Mouse (Mus musculus) WW6 (cell line): Measurements from ENCODE around the gene Aco2.

Experiments used
- DNase-seq: peaks from one replicate; pipeline ENCODE4 v3.0.0-alpha.2; 2013; ENCODE audit warnings: low read depth, low spot score

The Aco2 gene

DNA sequence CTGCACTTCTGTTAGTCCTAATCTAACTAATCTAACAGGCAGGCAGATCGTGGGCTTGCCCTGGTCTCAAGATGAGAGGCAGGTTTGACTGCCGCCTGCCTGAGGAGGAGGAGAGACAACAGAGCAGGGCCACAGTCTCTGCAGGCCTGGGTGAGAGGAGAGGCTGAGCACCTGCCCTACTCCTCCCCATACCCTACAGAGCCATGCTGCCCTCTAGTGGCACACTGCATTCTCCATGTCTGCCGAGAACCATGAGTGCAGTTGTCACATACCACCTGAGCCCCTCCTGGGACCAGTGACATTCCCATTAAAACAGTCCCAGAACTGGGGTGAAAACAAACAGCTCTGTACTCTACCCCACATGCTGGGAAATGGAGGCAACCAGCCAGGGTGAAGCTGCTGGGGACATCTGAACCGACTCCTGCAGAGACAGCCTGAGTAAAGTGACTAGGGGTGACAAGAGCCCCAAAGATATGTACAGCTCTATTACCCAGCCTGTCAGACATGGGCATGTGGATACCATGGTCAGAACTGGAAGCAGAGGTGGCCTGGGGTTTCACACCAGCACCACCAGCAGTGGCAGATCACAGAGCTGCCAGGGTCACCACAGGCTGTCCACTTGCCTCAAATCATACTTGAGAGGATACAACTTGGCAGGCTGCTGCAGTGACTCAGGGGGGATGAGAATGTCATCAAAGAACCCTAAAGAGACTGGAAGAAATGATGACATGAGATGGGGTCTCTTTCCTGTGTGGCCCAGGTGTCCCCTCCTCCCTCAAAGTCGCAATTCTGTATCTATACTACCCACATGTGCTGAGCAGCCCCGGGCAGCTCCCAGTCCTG, 45.7 kb downstream of the Aco2 start:
- no peak for DNase-seq

DNA sequence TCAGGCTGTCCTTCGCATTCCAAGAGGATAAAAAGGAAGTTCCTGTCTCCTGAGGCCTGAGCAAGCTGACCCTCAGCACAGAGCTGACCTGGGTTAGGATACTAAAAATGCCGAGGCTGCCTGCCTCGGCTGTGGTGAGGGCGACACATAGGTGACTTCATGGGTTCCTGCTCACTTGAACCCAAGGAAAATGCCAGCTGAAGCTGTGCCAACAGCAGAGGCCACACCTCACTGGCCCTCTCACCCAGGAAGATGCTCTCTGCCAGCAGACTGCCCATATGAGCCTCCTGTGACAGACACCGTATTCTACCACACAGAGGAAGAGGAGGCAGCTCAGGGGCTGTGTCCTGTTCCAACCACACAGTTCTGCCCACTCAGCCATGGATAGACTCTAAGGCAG, 47.0 kb downstream of the Aco2 start:
- no peak for DNase-seq

DNA sequence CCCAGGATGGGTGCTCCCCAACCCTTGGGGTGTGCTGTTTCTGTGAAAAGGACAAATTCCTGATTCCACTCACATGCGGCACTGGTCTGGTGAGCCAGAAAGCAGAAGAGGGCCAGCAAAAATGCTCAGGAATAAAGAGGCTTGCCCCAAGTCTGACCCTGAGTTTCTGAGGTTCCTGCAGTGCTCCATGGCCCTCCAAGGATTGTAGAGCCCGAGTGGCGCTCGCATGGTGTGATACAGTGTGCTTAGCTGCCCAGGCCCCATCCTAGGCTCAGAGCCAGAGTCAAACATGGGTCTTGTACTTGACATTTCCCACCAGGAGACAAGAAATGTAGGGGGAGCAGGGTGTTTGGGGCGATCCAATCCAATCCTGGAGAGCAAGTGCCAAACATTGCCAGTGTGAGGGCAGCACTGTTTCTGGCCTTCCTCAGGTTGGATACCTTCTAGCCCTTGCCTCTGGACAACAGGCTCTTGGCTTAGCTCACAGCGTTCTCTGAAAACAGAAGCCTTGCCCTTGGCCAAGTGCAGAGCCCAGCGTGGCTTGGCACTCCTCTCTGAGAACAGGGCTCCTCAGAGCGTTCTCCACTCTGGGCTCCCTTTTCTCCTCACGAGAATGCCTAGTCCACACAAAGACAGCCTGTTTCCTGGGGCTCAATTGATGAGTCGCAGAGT, 48.6 kb downstream of the Aco2 start:
- no peak for DNase-seq

DNA sequence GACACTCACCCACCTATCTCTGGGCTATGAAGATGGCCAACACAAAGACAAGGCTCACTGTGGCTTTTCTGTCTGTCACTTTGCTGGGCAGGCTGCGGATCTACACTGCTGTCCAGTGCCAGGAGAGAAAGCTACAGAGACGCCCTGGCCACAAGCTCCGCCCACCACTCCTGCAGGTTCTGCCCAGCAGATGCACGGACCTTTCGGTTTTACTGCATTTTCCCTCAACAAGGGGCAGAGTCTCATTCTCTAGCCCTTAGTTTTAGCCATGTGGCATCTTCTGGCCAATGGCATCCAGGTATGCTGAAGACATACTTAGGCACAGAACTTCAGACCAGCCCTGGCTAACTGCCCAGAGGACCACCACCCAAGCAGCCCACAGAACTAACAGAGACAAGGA, 49.1 kb downstream of the Aco2 start:
- no peak for DNase-seq

DNA sequence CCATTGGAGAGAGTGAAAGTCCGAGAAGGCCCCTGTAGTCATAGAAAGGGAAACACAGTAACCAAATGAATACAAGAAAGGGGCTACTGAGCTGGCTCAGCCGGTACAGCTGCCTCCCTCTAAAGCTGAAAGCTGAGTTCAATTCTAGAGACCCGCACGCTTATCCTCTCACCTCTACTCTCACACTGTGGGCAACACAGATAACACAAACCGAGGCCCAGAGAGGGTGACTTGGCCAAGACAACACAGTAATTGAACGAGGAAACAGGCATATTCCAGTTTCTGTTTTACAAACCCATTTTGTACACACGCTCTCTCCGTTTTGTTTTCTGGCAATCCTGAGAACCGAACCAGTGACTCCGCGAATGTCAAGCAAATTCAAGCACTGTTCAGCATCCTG, 52.8 kb downstream of the Aco2 start:
- no peak for DNase-seq

DNA sequence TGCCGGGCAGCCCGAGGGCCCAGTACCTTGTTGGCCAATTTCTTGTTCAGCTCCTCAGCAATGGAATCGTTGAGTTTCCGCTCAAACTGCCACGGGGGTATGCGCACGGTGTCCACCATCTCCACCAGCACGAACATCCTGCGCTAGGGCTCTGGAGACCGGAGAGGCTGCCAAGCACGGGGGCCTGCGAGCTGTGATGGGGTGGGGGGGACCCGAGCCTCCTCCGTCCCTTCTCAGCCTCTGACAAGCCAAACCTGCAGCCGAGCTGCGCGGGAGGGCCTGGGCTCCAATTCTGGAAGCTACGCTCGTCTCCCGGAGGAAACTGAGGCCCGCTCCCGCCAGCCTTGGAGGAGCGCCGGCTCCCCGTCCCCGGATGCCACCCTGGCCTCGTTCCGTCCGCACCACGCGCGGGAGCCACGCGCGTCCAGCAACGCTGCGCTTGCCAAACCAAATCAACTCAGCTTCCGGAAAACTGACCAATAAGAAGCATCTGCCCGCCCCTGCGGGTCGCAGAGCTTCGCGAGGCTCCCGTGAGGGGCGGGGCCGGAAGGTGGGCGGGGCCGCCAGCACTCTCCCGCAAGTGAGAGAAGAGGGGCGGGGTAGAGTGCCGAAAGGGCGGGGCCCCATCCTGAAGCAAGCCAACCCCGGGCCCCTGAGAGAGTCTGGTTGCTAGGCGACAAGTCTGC, 53.8 kb downstream of the Aco2 start, which contains the start of gene Polr3h:
Polr3h (minus strand) TSS at position 481 of the 686 bp plus-strand sequence.
- peak; percentile 93 for DNase-seq

DNA sequence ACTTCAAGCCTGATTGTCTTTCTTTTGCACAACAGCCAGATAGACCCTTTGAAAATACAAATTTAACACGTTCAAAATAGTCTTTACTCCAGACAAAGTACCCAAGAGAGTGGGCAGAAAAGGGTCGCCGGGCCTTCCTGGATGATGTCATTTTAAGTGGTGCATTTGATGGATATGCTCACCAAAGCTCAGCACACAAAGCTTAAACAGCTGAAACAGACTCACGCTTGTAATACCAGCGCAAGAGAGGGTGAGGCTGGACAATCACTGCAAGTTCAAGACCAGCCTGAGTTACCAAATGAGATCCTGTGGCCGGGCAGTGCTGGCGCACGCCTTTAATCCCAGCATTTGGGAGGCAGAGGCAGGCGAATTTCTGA, 54.3 kb downstream of the Aco2 start:
- DNase-seq: no peak

DNA sequence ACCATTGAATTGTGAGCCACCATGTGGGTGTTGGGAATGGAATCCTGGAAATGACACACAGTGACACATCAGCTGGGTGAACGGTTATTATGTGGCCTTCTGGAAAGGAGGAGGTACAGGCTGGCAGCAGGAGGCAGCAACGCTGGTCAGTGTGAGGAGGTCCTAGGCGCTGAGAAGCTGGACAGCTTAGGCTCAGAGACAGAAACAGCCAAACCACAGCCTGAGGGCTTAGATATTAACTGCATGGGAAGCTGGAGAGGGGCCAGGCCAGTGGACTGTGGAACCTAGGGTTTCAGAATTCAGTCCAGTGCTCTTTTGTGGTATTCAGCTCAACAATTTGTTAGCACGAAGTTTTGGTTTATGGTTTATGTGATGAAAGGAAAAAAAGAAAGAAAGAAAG, 55.6 kb downstream of the Aco2 start:
- no peak for DNase-seq

DNA sequence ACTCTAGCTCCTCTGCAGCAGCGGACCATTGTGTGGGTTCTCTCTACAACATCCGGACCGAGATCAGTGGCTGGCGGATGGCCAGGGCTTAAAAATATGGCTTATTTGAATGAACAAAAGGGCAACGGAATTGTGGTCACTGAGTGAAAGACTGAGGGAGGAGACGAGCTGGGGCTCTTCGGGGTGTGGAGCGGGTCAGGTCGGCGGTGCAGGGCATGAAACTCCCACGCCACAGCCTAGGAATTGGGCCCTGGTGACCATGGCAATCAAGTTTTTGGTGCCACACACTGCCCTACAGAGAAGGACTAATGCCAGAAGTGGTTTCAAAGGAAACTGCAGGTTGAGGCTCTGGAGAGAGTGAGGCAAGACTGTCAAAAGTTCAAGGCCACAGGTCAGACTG, 56.2 kb downstream of the Aco2 start:
- no peak for DNase-seq

DNA sequence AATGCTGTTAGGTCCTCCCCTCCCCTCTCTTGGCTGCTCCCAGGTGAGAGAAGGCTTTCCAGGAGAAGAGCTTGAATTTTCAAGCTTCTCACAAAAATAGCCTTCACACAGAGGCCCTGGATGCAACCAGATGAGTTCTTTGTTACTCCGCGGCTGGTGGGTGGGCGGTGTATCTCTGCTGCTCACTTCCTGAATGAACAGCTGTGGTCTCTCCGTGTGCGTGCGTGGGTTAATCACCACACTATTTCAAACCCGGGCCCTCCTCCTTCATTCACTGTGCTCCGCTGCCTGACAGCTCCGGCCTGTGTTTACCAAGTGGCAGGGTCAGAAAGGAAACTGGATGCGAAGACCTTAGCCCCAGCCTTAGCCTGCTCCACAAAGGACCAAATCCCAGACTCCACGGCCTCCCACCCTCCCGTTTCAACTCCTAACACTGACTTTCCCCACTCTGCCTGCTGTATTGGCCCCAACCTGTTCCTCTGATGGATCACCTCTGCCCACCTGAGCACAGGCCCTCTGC, 60.9 kb downstream of the Aco2 start:
- DNase-seq: no peak

DNA sequence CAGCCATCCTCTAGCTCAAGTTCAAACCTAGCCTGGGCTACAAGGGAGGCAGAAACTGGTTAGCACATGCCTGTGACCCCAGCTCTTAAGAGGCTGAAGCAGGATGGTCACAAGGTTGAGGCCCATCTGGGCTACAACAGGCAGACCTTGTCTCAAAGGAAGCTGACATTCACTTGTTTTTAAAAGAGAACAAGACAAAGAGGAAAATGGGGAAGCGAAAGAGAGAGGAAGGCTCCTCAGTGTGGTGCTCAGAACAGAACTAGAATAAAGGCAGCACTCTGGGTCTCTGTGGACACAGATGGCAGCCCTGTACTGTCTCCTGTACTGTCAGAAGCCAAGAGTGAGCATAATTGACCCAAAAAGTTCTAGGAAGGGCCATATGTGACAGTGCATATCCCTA, 61.9 kb downstream of the Aco2 start:
- no peak for DNase-seq

DNA sequence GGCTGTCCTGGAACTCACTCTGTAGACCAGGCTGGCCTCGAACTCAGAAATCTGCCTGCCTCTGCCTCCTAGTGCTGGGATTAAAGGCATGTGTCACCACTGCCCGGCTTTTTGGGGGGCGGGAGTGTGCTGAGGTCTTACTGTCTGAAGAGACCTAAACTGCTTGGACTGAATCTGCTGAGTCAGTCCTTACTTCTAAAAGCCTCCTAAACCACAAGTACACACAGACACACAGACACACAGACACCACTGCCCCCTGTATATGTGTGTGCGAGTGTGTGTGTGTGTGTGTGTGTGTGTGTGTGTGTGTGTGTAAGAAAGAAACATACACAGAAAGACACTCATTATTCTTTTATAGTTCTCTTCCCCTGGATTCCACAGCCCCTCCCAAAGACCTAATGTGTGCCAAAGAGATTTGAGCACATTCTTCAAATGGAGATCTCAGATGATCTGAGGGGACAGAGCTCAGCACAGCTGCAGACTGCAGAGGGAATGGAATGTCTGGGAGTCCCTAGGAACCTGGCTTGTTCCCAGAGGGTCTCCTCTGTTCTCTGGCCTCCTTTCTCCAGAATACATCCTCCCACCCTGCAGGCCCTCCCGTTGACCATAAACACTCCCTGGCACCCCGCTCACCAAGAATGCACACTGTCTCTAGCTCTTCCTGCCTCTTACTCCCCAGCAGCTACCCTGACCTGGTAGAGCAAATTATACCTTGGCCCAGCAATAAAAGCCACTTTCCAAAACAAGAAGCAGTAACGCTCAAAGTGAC, 63.9 kb downstream of the Aco2 start:
- no peak for DNase-seq

DNA sequence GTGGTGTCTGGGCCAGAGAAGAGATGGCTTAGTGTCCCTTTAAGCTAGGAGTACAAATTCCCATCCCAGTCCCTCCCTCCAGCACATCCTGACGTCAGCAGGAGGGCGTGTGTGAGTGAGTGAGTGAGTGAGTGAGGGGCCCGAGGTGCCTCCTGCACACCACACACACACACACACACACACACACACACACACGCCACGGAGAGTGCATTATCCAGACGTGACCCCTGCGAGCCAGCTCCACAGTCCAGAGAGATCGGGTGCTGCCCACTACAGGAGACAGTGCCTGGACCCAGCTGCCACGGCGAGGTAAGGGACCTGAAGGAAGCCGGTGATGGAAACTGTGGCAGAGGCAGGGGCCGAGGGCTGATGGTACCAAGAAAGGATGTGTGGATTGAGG, 64.6 kb downstream of the Aco2 start, which contains the start of gene Csdc2:
Csdc2 (plus strand) TSS at position 81 of the 400 bp plus-strand sequence.
- no peak for DNase-seq

DNA sequence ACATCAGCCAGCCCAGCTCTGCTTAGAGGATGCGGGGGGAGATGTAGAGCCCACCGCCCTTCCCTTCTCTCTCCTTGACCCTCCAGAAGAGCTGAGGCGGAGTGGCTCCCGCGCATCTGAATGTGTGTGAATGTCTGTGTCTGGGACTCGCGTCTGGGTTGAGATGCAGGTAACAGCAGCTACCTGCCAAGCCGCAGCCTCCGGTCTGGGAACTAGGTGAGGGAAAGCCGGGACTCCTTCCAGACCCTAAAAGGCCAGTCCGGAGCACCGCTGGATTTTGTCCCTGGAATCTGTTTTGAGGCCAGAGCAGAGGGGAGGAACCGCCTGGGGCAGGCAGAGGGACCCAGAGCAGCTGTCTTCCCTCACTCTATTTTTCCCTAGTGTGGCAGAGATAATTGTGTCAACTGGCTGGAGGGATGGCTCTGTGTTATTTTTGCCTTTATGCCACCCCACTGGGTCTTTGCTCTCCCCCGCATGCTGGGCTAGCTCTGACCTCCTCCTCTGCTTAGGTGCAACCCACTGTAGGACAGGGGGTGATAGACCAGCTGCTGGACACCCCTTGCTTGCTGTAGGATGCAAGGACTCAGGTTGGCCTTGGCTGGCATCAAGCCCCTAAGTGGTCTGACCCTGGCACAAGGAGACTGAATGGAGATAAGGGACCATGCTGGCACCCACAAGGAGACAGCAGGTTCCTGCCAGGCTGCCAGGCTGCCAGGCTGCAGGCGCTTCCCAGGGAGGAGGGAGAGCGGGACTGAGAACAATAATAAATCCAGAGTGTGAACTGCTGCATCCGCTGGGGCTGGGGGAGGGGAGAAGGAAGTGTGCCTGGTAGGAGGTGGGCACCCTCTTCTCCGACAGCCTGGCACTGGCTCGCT, 65.2 kb downstream of the Aco2 start:
- no peak for DNase-seq

DNA sequence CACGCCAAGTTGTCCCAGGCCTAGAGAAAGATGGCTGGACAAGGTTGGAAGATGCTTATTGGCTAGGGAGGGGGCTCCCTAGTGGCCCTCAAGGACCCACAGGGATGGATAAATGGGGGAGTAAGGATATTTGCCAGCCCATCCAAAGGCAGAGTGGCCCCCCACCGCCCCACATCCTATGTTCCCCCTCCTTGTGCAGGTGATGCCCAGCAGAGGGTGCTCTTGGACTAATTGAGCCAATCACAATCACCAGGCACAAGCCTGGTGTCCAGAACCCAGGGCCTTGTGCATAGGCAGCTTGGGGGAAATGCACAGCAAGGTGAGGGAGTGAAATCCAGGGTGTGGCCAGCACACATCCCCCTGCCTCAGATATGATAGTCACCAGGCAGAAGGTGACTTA, 66.1 kb downstream of the Aco2 start:
- no peak for DNase-seq

DNA sequence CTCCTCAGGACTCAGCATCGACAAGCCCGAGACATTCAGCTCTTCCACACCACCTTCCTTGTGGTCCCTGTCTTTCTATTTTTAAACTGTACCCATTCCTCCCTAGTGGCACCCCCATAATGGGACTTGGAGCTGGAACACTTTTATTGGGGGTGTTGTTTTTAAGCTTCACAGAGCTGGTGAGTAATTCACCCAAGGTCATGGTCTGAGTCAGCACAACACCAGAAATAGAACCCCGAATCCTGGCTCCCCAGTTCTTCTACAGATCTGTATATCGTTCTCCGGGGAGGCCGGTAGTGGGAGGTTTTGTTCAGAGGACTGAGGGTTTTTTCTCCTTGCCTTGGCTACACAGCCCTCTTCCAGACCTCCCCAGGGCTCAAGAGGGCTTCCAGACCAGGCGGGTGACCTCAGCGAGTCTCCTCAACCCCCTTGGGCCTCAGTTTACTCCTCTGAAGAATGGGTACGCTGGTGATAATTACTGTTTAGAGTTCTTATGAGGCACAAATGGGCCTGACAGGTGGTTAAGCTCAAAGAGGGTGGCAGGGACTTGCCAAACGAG, 67.1 kb downstream of the Aco2 start:
- DNase-seq: no peak

DNA sequence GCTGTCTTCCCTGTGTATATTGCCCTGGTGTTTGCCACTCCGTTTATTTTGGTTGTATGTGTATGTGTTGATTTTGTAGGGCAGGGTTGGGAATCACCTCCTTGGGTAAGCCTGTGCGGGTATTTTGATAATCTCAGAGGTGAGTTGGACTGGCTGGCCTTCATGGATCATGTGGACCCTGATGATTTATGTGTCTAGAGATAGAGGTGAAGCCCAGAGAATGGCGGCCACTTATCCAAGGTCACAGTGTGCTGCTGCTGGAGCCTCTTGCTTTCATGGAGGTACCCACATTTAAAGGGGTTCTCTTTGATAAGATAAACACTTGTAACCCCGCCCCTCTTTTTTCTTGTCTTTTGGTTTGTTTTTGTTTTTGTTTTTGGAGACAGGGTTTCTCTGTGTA, 67.7 kb downstream of the Aco2 start:
- no peak for DNase-seq

DNA sequence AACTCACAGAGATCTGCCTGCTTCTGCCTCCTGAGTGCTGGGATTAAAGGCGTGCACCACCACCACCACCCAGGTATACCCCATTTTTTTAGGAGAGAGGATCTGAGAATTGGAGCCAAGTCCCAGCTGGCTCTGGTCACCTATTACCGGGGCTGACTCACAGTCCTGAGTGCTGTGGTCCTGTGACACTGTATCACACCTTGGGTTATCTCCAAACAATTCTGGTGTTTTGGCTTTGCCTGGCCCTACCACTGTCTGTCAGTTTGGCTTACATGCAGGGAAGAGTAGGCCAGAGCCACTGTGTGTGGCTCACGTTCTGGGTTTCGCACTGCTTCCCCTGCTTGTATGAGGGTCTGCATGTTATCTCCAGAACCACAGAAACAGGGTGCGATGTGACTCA, 68.1 kb downstream of the Aco2 start:
- DNase-seq: no peak

DNA sequence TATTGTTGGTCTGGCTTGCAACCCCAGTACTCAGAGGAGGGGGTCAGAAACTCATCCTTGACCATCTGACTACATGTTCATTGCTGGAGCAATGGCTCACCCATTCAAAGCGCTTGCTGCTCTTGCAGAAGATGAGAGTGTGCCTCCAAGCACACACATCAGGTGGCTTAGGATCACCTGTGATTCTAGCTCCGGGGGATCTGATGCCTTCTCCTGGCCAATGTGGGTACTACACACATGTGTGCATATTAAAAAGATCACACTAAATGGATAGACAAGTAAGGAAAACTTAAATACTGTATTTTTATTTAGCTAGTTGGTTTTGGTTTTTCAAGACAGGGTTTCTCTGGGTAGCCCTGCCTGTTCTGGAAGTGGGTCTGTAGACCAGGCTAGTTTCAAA, 68.9 kb downstream of the Aco2 start:
- no peak for DNase-seq

DNA sequence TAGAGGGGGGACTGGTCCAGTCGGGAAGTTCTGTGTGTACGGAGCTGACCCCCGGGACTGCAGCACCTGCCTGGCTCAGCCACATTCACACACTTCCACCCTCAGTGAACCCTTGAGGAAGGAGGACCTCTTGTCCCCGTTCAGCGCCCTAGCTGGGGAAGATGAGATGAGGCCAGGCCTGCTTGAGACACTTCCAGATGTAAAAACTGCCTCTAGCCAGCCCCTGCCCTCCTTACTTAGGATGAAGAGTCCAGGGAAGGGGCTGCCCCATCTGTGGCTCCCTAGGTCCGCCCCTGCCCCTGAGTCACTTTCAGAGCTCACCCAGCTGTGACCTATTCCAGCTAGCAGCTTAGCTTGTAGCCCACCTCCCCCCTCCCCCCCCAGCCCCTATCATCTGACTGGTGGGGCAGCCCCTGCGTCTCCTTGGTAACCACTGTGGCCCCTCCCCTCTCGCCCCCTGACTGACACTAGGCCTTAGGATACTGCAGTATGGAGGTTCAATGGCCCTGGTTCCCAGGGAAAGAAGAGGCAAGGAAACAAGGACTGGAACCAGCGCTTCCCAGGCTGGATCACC, 71.2 kb downstream of the Aco2 start:
- DNase-seq: no peak
